Mouse (Mus musculus): ENCODE results near the gene Plcg2. TPM values are rescaled to one million over a fixed set of nuclear protein-coding genes. Genes with fewer than 3 reads are reported as not detected.

The Plcg2 gene
- polyA plus RNA-seq (2014; fragmentation: Nextera tagmentation; extraction: Ambion mirVana): 3.2 and 4.2 TPM in 2 replicates

DNA sequence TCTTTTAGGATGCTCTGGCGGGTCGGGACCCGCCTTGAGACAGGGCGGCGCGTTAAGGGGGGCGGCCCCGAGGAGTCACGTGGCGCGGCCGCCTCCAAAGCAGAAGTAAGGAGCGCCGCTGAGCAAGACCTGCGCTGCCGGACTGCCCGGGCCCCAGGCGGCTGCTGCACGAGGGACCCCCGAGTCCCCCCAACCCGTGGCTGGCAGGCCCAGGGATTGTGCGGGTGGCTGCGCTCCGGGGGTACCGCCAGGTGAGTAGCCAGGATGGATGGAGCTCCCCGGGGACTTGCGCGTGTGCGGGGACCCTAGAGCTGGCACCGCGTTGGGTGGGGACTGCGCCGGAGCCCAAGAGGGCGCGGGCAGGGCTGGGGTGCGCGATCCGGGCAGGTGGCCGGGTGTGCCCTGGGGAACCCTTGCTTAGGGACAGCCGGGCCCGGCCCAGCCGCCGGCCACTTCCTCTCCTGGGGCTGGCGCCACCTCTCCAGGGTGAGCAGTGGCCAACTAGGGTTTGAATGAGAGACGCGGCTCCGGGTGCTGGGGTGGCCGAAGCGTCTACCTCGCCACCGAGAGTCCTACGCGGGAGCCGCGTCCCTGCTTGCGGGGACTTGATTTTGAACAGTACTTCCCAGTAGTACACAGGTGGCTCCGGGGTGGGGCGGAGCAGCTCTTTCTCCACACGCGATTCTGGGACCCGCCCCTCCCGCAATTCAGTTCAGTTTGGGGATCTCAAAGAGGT lies at the start of gene Plcg2:
TSS of gene Plcg2 (plus strand) at position 113 of the 736 bp plus-strand sequence.
- peak; percentile 84 for ATAC-seq (ENCODE audit: insufficient read depth)
- TF ChIP-seq CTCF (IDR thresholded peaks at IDR 0.05; ENCODE audit: low read depth): no peak
- no peaks in the 10 kb centered on the region for H3K4me1 ChIP-seq (ENCODE audit: insufficient read depth)

DNA sequence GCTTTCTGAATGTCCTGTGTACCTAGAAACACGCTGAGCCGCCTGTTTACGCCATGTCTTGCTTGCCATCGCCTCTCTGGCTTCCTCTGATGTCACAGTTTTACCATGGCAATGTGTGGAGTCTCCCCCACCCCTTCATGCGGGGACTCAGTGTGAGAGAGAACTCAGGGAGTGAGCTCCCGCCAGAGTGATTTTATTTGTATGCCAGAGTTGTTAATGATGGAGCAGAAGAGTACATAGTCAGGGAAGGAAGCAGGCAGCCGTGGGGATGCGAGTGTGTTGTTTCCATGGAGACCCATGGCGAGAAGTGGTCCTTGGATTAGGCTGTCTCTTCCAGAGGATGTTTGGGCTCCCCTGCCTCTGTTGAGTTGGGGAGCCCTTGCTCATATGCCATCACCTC lies 47.0 kb upstream of the Plcg2 start:
- H3K4me1 ChIP-seq (ENCODE audit: insufficient read depth): no peaks in the 10 kb centered on the region
- no peak for DNase-seq
- 70% methylated on average over 9 of the region's 9 CpGs for WGBS
- no peak overlapping the region for H3K27ac ChIP-seq (ENCODE audit: low read depth)
- no peaks in the 10 kb centered on the region for H3K27me3 ChIP-seq (ENCODE audit: insufficient read depth, low read length)
- peaks cover 88% of the 10 kb centered on the region for H3K36me3 ChIP-seq (ENCODE audit: insufficient read depth)
- H3K9me3 ChIP-seq (ENCODE audit: low read depth, low read length): no peaks in the 10 kb centered on the region
- no peak overlapping the region for H3K4me2 ChIP-seq
- no peak overlapping the region for H3K9ac ChIP-seq
- TF ChIP-seq CTCF (IDR thresholded peaks at IDR 0.05; ENCODE audit: low read depth): no peak
- no peak for ATAC-seq (ENCODE audit: insufficient read depth)
- no peak overlapping the region for H3K4me3 ChIP-seq (ENCODE audit: low read depth, low read length)

More for the DNA sequence above, at the start of gene Plcg2:
- 1% methylated on average over 57 of the region's 62 CpGs for WGBS
- Histone ChIP-seq H3K36me3 (ENCODE audit: insufficient read depth) (no peaks in the 10 kb centered on the region), H3K27me3 (ENCODE audit: insufficient read depth, low read length) (peaks cover 25% of the 10 kb centered on the region), H3K9me3 (ENCODE audit: low read depth, low read length) (no peaks in the 10 kb centered on the region), H3K4me3 (ENCODE audit: low read depth, low read length) (peak within 1 kb of the TSS; percentile 59), H3K27ac (ENCODE audit: low read depth) (no peak within 1 kb of the TSS), H3K9ac (peak within 1 kb of the TSS; percentile 58), H3K4me2 (peak within 1 kb of the TSS; percentile 99)
- DNase-seq: peak; percentile 60

DNA sequence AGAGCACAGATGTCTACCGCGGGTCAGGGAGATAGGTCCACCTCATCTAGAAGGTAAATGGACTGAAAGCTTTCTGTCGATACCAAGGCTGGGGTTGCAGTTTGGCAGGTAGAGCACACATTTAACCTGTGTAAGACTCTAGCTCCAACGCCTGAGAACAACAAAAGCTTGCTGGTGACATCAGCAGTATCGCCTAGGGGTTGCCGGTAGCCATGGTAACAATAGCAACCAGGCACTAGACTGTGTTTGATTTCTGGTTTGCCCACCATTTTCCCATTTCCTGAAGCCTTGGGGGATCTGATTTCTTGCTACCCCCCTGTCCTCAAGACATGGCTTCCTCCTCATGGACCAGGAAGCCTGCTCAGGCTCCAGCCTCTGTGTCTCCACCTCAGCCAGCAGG lies 44.1 kb upstream of the Plcg2 start:
- no peak overlapping the region for H3K9ac ChIP-seq
- DNase-seq: no peak
- H3K27ac ChIP-seq (ENCODE audit: low read depth): no peak overlapping the region
- no peak overlapping the region for H3K4me2 ChIP-seq
- WGBS: 88% methylated on average over 6 of the region's 6 CpGs
- no peak for ATAC-seq (ENCODE audit: insufficient read depth)
- H3K9me3 ChIP-seq (ENCODE audit: low read depth, low read length): no peaks in the 10 kb centered on the region
- no peaks in the 10 kb centered on the region for H3K4me1 ChIP-seq (ENCODE audit: insufficient read depth)
- peaks cover 77% of the 10 kb centered on the region for H3K36me3 ChIP-seq (ENCODE audit: insufficient read depth)
- no peak for TF ChIP-seq CTCF (IDR thresholded peaks at IDR 0.05; ENCODE audit: low read depth)
- no peak overlapping the region for H3K4me3 ChIP-seq (ENCODE audit: low read depth, low read length)
- H3K27me3 ChIP-seq (ENCODE audit: insufficient read depth, low read length): no peaks in the 10 kb centered on the region

DNA sequence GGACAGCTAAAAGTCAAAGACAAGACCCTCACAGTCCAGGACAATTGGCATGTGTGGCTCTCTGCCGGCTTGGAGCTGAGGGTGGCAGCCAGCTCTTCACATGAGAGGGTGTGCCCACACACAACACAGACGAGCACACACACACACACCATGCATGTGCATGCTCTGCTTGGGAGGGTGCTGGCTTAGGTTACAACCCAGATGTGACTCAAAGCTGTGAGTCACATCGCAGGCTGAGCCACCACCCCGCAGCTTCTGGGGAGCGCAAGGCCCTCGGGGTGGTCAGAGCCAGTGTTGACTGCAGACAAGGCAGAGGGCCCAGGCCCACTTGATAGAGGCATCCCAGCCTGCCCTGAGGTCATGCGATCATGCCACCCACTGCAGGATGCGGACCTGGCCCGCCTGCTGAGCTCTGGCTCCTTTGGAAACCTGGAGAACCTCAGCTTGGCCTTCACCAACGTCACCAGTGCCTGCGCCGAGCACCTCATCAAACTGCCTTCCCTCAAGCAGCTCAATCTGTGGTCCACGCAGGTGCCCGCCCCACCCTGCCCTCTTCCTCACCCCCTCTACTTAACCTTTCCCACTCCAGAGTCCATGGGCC lies 43.5 kb upstream of the Plcg2 start:
- peaks cover 71% of the 10 kb centered on the region for H3K36me3 ChIP-seq (ENCODE audit: insufficient read depth)
- H3K27me3 ChIP-seq (ENCODE audit: insufficient read depth, low read length): no peaks in the 10 kb centered on the region
- TF ChIP-seq CTCF (IDR thresholded peaks at IDR 0.05; ENCODE audit: low read depth): no peak
- H3K27ac ChIP-seq (ENCODE audit: low read depth): no peak overlapping the region
- no peak overlapping the region for H3K4me2 ChIP-seq
- H3K9ac ChIP-seq: no peak overlapping the region
- DNase-seq: no peak
- no peak for ATAC-seq (ENCODE audit: insufficient read depth)
- no peaks in the 10 kb centered on the region for H3K4me1 ChIP-seq (ENCODE audit: insufficient read depth)
- no peaks in the 10 kb centered on the region for H3K9me3 ChIP-seq (ENCODE audit: low read depth, low read length)
- H3K4me3 ChIP-seq (ENCODE audit: low read depth, low read length): no peak overlapping the region
- 90% methylated on average over 14 of the region's 14 CpGs for WGBS

DNA sequence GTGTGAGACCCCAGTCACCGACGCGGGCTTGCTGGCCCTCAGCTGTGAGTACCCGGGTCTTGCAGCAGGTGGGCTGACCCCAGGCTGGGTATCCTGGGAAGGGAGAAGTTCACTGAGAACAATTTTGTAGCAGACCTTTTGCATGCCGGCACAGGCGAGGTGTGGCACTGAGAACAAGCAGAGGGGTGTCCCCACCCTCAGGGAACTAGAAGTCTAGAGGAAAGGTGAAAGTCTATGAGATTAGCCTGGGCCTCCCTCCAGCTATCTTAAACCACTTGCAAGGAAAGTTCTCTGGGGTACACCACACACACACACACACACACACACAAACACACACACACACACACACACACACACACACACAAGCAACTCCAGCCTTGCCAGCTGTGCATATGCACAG lies 42.4 kb upstream of the Plcg2 start:
- no peak for DNase-seq
- no peak for ATAC-seq (ENCODE audit: insufficient read depth)
- WGBS: 88% methylated on average over 6 of the region's 6 CpGs
- Histone ChIP-seq H3K4me3 (ENCODE audit: low read depth, low read length) (no peak overlapping the region), H3K9me3 (ENCODE audit: low read depth, low read length) (no peaks in the 10 kb centered on the region), H3K4me1 (ENCODE audit: insufficient read depth) (no peaks in the 10 kb centered on the region), H3K9ac (no peak overlapping the region), H3K27me3 (ENCODE audit: insufficient read depth, low read length) (no peaks in the 10 kb centered on the region), H3K4me2 (no peak overlapping the region), H3K36me3 (ENCODE audit: insufficient read depth) (peaks cover 60% of the 10 kb centered on the region), H3K27ac (ENCODE audit: low read depth) (no peak overlapping the region)
- TF ChIP-seq CTCF (IDR thresholded peaks at IDR 0.05; ENCODE audit: low read depth): no peak

DNA sequence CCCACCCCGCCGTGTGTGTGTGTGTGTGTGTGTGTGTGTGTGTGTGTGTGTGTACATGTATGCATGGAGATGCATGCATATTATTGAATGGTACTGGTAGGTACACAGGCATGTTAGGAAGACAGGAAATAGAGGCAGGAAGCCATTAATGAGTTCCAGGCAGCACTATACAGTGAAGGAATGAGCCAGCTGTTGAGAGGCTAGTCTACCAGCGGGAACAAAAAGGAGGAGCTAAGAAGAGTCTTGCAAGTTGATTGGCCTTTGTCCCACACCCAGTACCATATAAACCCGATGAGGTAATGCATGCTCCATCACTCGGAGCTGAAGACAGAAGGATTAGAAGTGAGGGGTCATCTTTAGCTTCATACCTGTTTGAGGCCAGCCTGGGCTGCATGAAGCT lies 39.7 kb upstream of the Plcg2 start:
- WGBS: 53% methylated on average over 4 of the region's 5 CpGs
- Histone ChIP-seq H3K4me3 (ENCODE audit: low read depth, low read length) (no peak overlapping the region), H3K27ac (ENCODE audit: low read depth) (no peak overlapping the region), H3K4me2 (no peak overlapping the region), H3K9me3 (ENCODE audit: low read depth, low read length) (no peaks in the 10 kb centered on the region), H3K4me1 (ENCODE audit: insufficient read depth) (no peaks in the 10 kb centered on the region), H3K36me3 (ENCODE audit: insufficient read depth) (peaks cover 44% of the 10 kb centered on the region), H3K27me3 (ENCODE audit: insufficient read depth, low read length) (no peaks in the 10 kb centered on the region), H3K9ac (no peak overlapping the region)
- DNase-seq: peak; percentile 37
- no peak for TF ChIP-seq CTCF (IDR thresholded peaks at IDR 0.05; ENCODE audit: low read depth)
- ATAC-seq (ENCODE audit: insufficient read depth): 0 out of 2 replicates have a peak, but pooled peaks have one; percentile 53

DNA sequence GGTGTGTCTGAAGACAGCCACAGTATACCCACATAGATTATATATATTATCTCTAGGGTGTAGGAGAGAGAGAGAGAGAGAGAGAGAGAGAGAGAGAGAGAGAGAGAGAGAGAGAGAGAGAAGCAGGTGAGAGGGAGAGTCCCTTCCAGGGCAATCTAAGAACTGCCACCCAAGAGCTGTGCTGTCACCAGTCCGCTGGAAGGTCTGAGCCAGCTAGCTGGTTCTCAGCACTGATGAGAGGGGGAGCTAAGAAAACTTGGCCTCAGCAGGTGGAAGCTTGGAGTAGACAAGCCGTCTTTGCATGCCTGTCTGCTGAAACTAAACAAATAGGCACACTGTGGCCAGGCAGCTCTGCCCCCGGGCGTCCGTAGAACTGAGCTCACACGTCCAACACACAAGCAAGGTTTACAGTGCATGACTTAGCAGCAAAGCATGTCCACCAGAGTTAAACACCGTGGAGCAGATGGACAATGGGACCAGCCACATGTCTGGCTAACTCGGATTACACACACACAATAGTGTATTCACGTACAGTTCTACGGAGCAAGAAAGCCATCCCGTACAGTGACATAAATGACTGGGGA lies 35.3 kb upstream of the Plcg2 start:
- ATAC-seq (ENCODE audit: insufficient read depth) (no peak), DNase-seq (peak; percentile 10)
- no peaks in the 10 kb centered on the region for H3K9me3 ChIP-seq (ENCODE audit: low read depth, low read length)
- H3K27ac ChIP-seq (ENCODE audit: low read depth): no peak overlapping the region
- H3K4me2 ChIP-seq: no peak overlapping the region
- no peak overlapping the region for H3K9ac ChIP-seq
- 60% methylated on average over 11 of the region's 11 CpGs for WGBS
- no peaks in the 10 kb centered on the region for H3K4me1 ChIP-seq (ENCODE audit: insufficient read depth)
- TF ChIP-seq CTCF (IDR thresholded peaks at IDR 0.05; ENCODE audit: low read depth): no peak
- H3K36me3 ChIP-seq (ENCODE audit: insufficient read depth): peaks cover 6% of the 10 kb centered on the region; the same call in 1 of the 2 replicates
- no peaks in the 10 kb centered on the region for H3K27me3 ChIP-seq (ENCODE audit: insufficient read depth, low read length)
- no peak overlapping the region for H3K4me3 ChIP-seq (ENCODE audit: low read depth, low read length)
